Mouse (Mus musculus) skeletal muscle tissue, adult 2 months (tissue): ENCODE measurements at regions not wholly inside any gene's neighbourhood (a gene's known extent, or its start where the extent isn't known, plus 50 kb on each side); places are given as distances from the start of the nearest gene placed in this dataset.

Experiments used
- DNase-seq: peaks from one replicate; pipeline ENCODE4 v3.0.0-alpha.2; 2012; ENCODE audit warnings: low read depth, low spot score

GRCm38 (mm10) chr15:96119240-96119639, 168.1 kb upstream of the Arid2 start:
- no peak for DNase-seq

- DNase-seq, result no peak
These were observed 162.9 kb upstream of the Arid2 start for GRCm38 (mm10) chr15:96124397-96124796.

- DNase-seq, result no peak
These were observed 157.6 kb upstream of the Arid2 start for GRCm38 (mm10) chr15:96129699-96130098.

GRCm38 (mm10) chr15:96130531-96130930, 156.8 kb upstream of the Arid2 start:
- DNase-seq, result no peak

GRCm38 (mm10) chr15:96131582-96132091, 155.7 kb upstream of the Arid2 start:
- no peak for DNase-seq

- no peak for DNase-seq
These were observed 154.7 kb upstream of the Arid2 start for GRCm38 (mm10) chr15:96132636-96133035.

GRCm38 (mm10) chr15:96135250-96135731, 152.0 kb upstream of the Arid2 start:
- no peak for DNase-seq

- DNase-seq, result no peak
These were observed 151.5 kb upstream of the Arid2 start for GRCm38 (mm10) chr15:96135816-96136215.

GRCm38 (mm10) chr15:96137534-96137933, 149.8 kb upstream of the Arid2 start:
- no peak for DNase-seq

GRCm38 (mm10) chr15:96137945-96138344, 149.4 kb upstream of the Arid2 start:
- no peak for DNase-seq

- no peak for DNase-seq
These were observed 133.8 kb upstream of the Arid2 start for GRCm38 (mm10) chr15:96153489-96153888.

- DNase-seq, result no peak
These were observed 129.0 kb upstream of the Arid2 start for GRCm38 (mm10) chr15:96158321-96158720.

GRCm38 (mm10) chr15:96164771-96165431, 122.4 kb upstream of the Arid2 start:
- DNase-seq, result no peak

GRCm38 (mm10) chr15:96167256-96167655, 120.1 kb upstream of the Arid2 start:
- no peak for DNase-seq

- DNase-seq, result no peak
These were observed 117.4 kb upstream of the Arid2 start for GRCm38 (mm10) chr15:96169726-96170467.

GRCm38 (mm10) chr15:96170986-96171769, 116.1 kb upstream of the Arid2 start:
- DNase-seq, result no peak

GRCm38 (mm10) chr15:96177911-96178310, 109.4 kb upstream of the Arid2 start:
- no peak for DNase-seq

GRCm38 (mm10) chr15:96178374-96179109, 108.8 kb upstream of the Arid2 start:
- DNase-seq, result no peak

- no peak for DNase-seq
These were observed 107.8 kb upstream of the Arid2 start for GRCm38 (mm10) chr15:96179511-96179910.

- no peak for DNase-seq
These were observed 107.3 kb upstream of the Arid2 start for GRCm38 (mm10) chr15:96180036-96180435.

- DNase-seq, result no peak
These were observed 106.3 kb upstream of the Arid2 start for GRCm38 (mm10) chr15:96180977-96181376.
